Mouse (Mus musculus) retina, adult 2 months (tissue): ENCODE measurements around the gene Olfr816.
"Not testable (repeated sequence)": the region's sequence is repeated elsewhere in the genome, so short reads cannot be mapped to it uniquely, and the experiment has no call there.

Source experiments
- DNase-seq: peaks from one replicate; pipeline ENCODE4 v3.0.0-alpha.2; 2012; ENCODE audit warnings: low read depth, low spot score

The Olfr816 gene

DNA sequence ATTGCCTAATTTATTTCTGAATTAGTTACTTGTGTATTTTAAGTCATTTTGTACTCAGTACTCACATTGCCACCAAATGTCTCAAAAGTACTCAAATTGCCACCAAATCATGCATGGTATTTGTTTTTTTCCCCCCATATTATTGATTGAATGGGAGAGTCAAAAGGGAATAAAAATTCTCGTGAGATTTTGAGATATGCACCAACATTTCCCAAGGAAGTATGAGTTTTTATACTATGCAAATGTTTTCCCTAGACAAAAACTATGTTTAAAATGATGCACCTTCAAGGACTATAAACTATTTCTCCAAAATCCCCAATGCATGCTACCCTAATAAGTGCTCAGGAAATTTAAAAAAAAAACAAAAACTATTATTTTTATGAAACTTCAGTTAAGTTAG, at the start of gene Olfr816:
Gene Olfr816, minus strand, starts transcription at position 101 of the 400 bp plus-strand sequence.
- no peak for DNase-seq

DNA sequence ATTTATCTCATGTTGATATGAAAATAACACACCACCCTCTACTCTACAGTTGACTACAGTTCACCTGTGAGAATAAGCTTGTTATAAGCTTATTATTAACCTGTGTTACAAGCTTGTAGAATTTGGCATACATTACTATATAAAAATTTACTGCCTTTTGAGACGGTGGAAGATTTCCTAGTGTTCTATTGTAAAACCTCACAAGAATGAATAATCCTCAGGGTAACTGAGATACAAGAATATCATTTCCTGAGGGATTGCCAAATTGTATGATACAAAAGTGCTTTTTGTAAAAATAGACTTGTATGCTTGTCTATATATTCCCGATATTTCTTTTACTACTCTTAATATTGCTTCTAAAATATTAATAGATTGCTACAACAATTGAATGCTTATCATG, 33.6 kb upstream of the Olfr816 start, which contains the start of gene Olfr818:
Gene Olfr818, minus strand, starts transcription at position 101 of the 400 bp plus-strand sequence.
- DNase-seq, result no peak

DNA sequence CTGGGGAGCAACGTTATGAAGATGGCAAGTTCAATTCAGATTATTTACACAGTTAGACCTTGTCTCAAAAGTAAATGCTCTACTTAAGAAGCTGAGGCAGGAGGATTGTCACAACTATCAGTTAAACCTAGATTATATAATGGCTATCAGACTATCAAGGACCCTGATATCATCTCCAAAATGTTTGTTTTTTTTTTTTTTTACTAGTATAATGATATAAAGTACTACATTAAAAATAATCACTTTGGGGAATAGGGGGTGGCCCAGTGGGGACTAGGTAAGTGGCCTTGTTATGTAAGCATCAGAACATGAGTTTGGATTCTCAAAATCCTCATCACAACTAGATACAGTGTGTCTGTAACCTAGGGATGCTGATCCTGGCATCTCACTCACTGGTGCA, 9.6 kb downstream of the Olfr816 start, which contains the start of gene Olfr815:
Gene Olfr815, minus strand, starts transcription at position 101 of the 400 bp plus-strand sequence.
- DNase-seq, result not testable (repeated sequence)

DNA sequence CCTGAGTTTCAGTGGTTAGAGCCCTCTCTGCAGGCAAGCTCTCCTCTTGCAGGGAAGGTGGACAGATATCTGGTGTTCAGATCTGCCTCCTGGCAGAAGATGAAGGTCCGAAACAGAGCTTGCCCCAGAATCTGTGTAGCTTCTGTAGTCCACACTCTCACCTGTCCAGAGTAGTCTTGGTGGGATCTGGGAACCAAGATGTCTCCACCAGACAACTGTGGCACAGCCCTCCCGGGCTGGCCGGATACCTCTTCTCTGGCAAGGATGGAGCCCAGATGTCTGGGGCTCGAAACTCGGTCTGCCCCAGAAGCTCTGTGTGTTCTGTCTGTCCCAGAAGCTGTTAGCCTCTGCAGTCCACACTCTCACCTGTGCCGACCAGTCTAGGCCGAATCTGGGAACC, 29.5 kb downstream of the Olfr816 start:
- DNase-seq, result no peak

DNA sequence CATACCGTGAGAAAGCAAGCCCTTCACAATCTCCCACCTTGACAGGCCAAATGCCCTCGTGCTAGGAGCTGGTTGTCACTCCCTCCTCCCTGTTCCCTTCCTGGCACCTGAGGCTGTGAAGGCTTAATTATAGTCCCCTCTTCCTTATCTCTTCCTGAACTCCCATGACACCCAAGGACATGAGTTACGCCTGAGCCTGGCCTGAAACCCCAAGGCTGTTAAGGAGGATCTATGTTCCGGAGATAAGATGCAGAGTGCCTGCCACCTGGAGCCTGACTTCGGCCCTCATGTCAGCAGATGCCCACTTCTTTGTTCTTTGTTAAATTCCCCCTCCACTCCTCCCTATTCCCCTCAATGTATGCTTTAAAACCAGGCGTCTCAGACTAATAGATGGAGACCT, 29.9 kb downstream of the Olfr816 start:
- DNase-seq, result not testable (repeated sequence)

DNA sequence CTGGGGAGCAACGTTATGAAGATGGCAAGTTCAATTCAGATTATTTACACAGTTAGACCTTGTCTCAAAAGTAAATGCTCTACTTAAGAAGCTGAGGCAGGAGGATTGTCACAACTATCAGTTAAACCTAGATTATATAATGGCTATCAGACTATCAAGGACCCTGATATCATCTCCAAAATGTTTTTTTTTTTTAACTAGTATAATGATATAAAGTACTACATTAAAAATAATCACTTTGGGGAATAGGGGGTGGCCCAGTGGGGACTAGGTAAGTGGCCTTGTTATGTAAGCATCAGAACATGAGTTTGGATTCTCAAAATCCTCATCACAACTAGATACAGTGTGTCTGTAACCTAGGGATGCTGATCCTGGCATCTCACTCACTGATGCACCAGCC, 35.6 kb downstream of the Olfr816 start, which contains the start of gene Olfr814:
Gene Olfr814, minus strand, starts transcription at position 101 of the 400 bp plus-strand sequence.
- DNase-seq, result not testable (repeated sequence)
